Mouse (Mus musculus) midbrain, embryonic 15.5 days (tissue): ENCODE data around the gene Cd93. TPM values are rescaled to one million over a fixed set of nuclear protein-coding genes. Genes with fewer than 3 reads are reported as not detected.

Experiments
- ATAC-seq: fragments of 200-750 bp; cut with Nextera tagmentation; replicated peaks from 2 replicates; pipeline ENCODE4 v1.8.0; 2017; ENCODE audit warnings: moderate TSS enrichment
- H3K27ac ChIP-seq: fragments of 300-500 bp; sonication (generic); 2 replicates; pipeline ENCODE4 v1.5.1; 2015; ENCODE audit warnings: mild to moderate bottlenecking, inconsistent platforms
- H3K27me3 ChIP-seq: fragments of 300-500 bp; sonication (generic); replicated peaks from 2 replicates; pipeline ENCODE4 v1.6.1; 2015; ENCODE audit warnings: inconsistent platforms
- H3K36me3 ChIP-seq: fragments of 300-500 bp; sonication (generic); replicated peaks from 2 replicates; pipeline ENCODE4 v1.6.1; 2015; ENCODE audit warnings: inconsistent platforms
- H3K4me1 ChIP-seq: fragments of 300-500 bp; sonication (generic); 2 replicates; pipeline ENCODE4 v1.6.1; 2015; ENCODE audit warnings: inconsistent platforms
- H3K4me2 ChIP-seq: fragments of 300-500 bp; sonication (generic); 2 replicates; pipeline ENCODE4 v1.6.1; 2015; ENCODE audit warnings: inconsistent platforms, mild to moderate bottlenecking, moderate library complexity
- H3K4me3 ChIP-seq: fragments of 300-500 bp; sonication (generic); 2 replicates; pipeline ENCODE4 v1.5.1; 2015; ENCODE audit warnings: mild to moderate bottlenecking, inconsistent platforms
- H3K9ac ChIP-seq: fragments of 300-500 bp; sonication (generic); 2 replicates; pipeline ENCODE4 v1.6.1; 2015; ENCODE audit warnings: mild to moderate bottlenecking, inconsistent platforms
- H3K9me3 ChIP-seq: fragments of 300-500 bp; sonication (generic); 2 replicates; pipeline ENCODE4 v1.6.1; 2016; ENCODE audit warnings: inconsistent platforms
- WGBS: fragments of 180-500 bp; shearing (Covaris S2); methylation state at CpG from one replicate; pipeline ENCODE4 v1.1.7; 2015; ENCODE audit warnings: mixed read lengths; 5-methylcytosine and 5-hydroxymethylcytosine counted together
- polyA plus RNA-seq: library from polyadenylated mRNA; unstranded; fragments of >200 nt; fragmentation: Nextera tagmentation; extraction: Ambion mirVana; gene quantifications from 2 replicates; pipeline ENCODE4 v1.2.1, GENCODE M21; 2015

Cd93 gene
- polyA plus RNA-seq, 1 experiment from 2014 or later, result 8.1 TPM

- no peak for ATAC-seq
- H3K4me1 ChIP-seq, result peaks cover 28% of the 10 kb centered on the region
- H3K36me3 ChIP-seq, result no peaks in the 10 kb centered on the region
- peak overlapping the region; percentile 56; the same call in 1 of the 2 replicates for H3K4me2 ChIP-seq
- H3K9ac ChIP-seq, result no peak overlapping the region
- H3K9me3 ChIP-seq, result no peaks in the 10 kb centered on the region
- H3K4me3 ChIP-seq, result no peak overlapping the region
- WGBS, result 8% methylated on average over 6 of the region's 6 CpGs
- peaks cover 43% of the 10 kb centered on the region for H3K27me3 ChIP-seq
- H3K27ac ChIP-seq, result no peak overlapping the region
Observed at GRCm38 (mm10) chr2:148408761-148409120, 34.6 kb downstream of the Cd93 start.

- 4% methylated on average over 35 of the region's 35 CpGs for WGBS
- peak; percentile 65 for ATAC-seq
- peaks cover 43% of the 10 kb centered on the region for H3K27me3 ChIP-seq
- peak within 1 kb of the TSS; percentile 56 for H3K4me2 ChIP-seq
- no peak within 1 kb of the TSS for H3K27ac ChIP-seq
- no peaks in the 10 kb centered on the region for H3K9me3 ChIP-seq
- H3K4me3 ChIP-seq, result peak within 1 kb of the TSS; percentile 38
- peak within 1 kb of the TSS; percentile 17 for H3K9ac ChIP-seq
- H3K36me3 ChIP-seq, result no peaks in the 10 kb centered on the region
- H3K4me1 ChIP-seq, result peaks cover 28% of the 10 kb centered on the region
Observed at GRCm38 (mm10) chr2:148407870-148408760, 35.2 kb downstream of the Cd93 start, which contains the start of gene Thbd. TSS of gene Thbd (minus strand) at chr2:148408188.

- Histone ChIP-seq H3K9me3 (no peaks in the 10 kb centered on the region), H3K27ac (no peak overlapping the region), H3K4me3 (peak overlapping the region; percentile 38), H3K27me3 (peaks cover 43% of the 10 kb centered on the region), H3K4me1 (peaks cover 28% of the 10 kb centered on the region), H3K4me2 (peak overlapping the region; percentile 56), H3K36me3 (no peaks in the 10 kb centered on the region), H3K9ac (peak overlapping the region; percentile 17)
- 3% methylated on average over 55 of the region's 55 CpGs for WGBS
- ATAC-seq, result peak; percentile 62
Observed at GRCm38 (mm10) chr2:148406971-148407869, 36.1 kb downstream of the Cd93 start.

- peak overlapping the region; percentile 56 for H3K4me2 ChIP-seq
- peaks cover 28% of the 10 kb centered on the region for H3K4me1 ChIP-seq
- peak; percentile 40 for ATAC-seq
- H3K9me3 ChIP-seq, result no peaks in the 10 kb centered on the region
- no peak overlapping the region for H3K27ac ChIP-seq
- no peaks in the 10 kb centered on the region for H3K36me3 ChIP-seq
- 0 out of 2 replicates have a peak overlapping the region, but pooled peaks have one; percentile 17 for H3K9ac ChIP-seq
- peak overlapping the region; percentile 38 for H3K4me3 ChIP-seq
- WGBS, result 9% methylated on average over 34 of the region's 34 CpGs
- H3K27me3 ChIP-seq, result peaks cover 43% of the 10 kb centered on the region
Observed at GRCm38 (mm10) chr2:148406160-148406970, 37.0 kb downstream of the Cd93 start.

GRCm38 (mm10) chr2:148404906-148405305 lies 38.5 kb downstream of the Cd93 start:
- peaks cover 43% of the 10 kb centered on the region for H3K27me3 ChIP-seq
- H3K4me1 ChIP-seq, result peaks cover 28% of the 10 kb centered on the region
- H3K9ac ChIP-seq, result no peak overlapping the region
- no peaks in the 10 kb centered on the region for H3K36me3 ChIP-seq
- H3K4me2 ChIP-seq, result no peak overlapping the region
- 82% methylated on average over 5 of the region's 5 CpGs for WGBS
- H3K4me3 ChIP-seq, result no peak overlapping the region
- H3K9me3 ChIP-seq, result no peaks in the 10 kb centered on the region
- no peak for ATAC-seq
- no peak overlapping the region for H3K27ac ChIP-seq

GRCm38 (mm10) chr2:148402227-148402626 lies 41.1 kb downstream of the Cd93 start:
- Histone ChIP-seq H3K4me1 (peaks cover 15% of the 10 kb centered on the region), H3K27me3 (peaks cover 22% of the 10 kb centered on the region), H3K4me3 (no peak overlapping the region), H3K36me3 (no peaks in the 10 kb centered on the region), H3K9ac (no peak overlapping the region), H3K27ac (no peak overlapping the region), H3K4me2 (no peak overlapping the region), H3K9me3 (no peaks in the 10 kb centered on the region)
- 80% methylated on average over 1 of the region's 1 CpGs for WGBS
- ATAC-seq, result no peak

GRCm38 (mm10) chr2:148398901-148399685 lies 44.3 kb downstream of the Cd93 start:
- Histone ChIP-seq H3K4me3 (no peak overlapping the region), H3K27me3 (peaks cover 21% of the 10 kb centered on the region), H3K9ac (no peak overlapping the region), H3K27ac (no peak overlapping the region), H3K36me3 (no peaks in the 10 kb centered on the region), H3K9me3 (no peaks in the 10 kb centered on the region), H3K4me1 (peaks cover 11% of the 10 kb centered on the region), H3K4me2 (no peak overlapping the region)
- WGBS, result 89% methylated on average over 5 of the region's 5 CpGs
- ATAC-seq, result no peak

- no peak for ATAC-seq
- no peaks in the 10 kb centered on the region for H3K36me3 ChIP-seq
- 92% methylated on average over 1 of the region's 1 CpGs for WGBS
- H3K4me2 ChIP-seq, result no peak overlapping the region
- peaks cover 11% of the 10 kb centered on the region for H3K4me1 ChIP-seq
- peaks cover 31% of the 10 kb centered on the region for H3K27me3 ChIP-seq
- no peak overlapping the region for H3K4me3 ChIP-seq
- H3K9ac ChIP-seq, result no peak overlapping the region
- H3K27ac ChIP-seq, result no peak overlapping the region
- no peaks in the 10 kb centered on the region for H3K9me3 ChIP-seq
Observed at GRCm38 (mm10) chr2:148397784-148398100, 45.6 kb downstream of the Cd93 start.

- Histone ChIP-seq H3K27ac (no peak overlapping the region), H3K4me2 (peak overlapping the region; percentile 92; the same call in 1 of the 2 replicates), H3K9me3 (no peaks in the 10 kb centered on the region), H3K27me3 (peaks cover 31% of the 10 kb centered on the region), H3K36me3 (no peaks in the 10 kb centered on the region), H3K4me1 (peaks cover 11% of the 10 kb centered on the region), H3K9ac (no peak overlapping the region), H3K4me3 (no peak overlapping the region)
- WGBS, result 66% methylated on average over 11 of the region's 11 CpGs
- no peak for ATAC-seq
Observed at GRCm38 (mm10) chr2:148397015-148397783, 46.2 kb downstream of the Cd93 start.

GRCm38 (mm10) chr2:148396209-148396608 lies 47.2 kb downstream of the Cd93 start:
- ATAC-seq, result peak; percentile 8; the same call in 1 of the 2 replicates
- no peaks in the 10 kb centered on the region for H3K9me3 ChIP-seq
- H3K36me3 ChIP-seq, result no peaks in the 10 kb centered on the region
- peaks cover 31% of the 10 kb centered on the region for H3K27me3 ChIP-seq
- H3K4me3 ChIP-seq, result peak overlapping the region; percentile 55; the same call in 1 of the 2 replicates
- no peak overlapping the region for H3K27ac ChIP-seq
- H3K4me1 ChIP-seq, result peaks cover 11% of the 10 kb centered on the region
- H3K9ac ChIP-seq, result no peak overlapping the region
- peak overlapping the region; percentile 92 for H3K4me2 ChIP-seq
- 72% methylated on average over 10 of the region's 10 CpGs for WGBS
